ENCODE assay signal across 18 mouse cellular contexts in genomic region chr11:63525956-63526355, GRCm38 (mm10).
DNase-seq lines count a peak whose midpoint lies in the region; ATAC-seq lines count a peak whose summit lies in the region.
"Had no signal": no experiment of that assay in that cellular context is flagged by ENCODE, and none has a peak within 500 bp of the region (broad histone marks: within the 10 kb centered on the region; RNA-seq: fewer than 3 reads in every experiment).

No protein-coding gene starts in this region.

- WGBS in lung, embryonic 16.5 days = 23% methylated on average over 3 of the region's 3 CpGs
- WGBS in midbrain, embryonic 14.5 days = 91% methylated on average over 3 of the region's 3 CpGs
- WGBS in midbrain, embryonic 13.5 days = 86% methylated on average over 3 of the region's 3 CpGs
- 63% methylated on average over 3 of the region's 3 CpGs for WGBS in limb, embryonic 10.5 days

- peaks cover 4% of the 10 kb centered on the region; the same call in 1 of the 2 replicates for H3K4me1 ChIP-seq in lung, embryonic 16.5 days (replicated peaks; ENCODE audit: control insufficient read depth, insufficient read depth, low read length)
- no peaks in the 10 kb centered on the region for H3K4me1 ChIP-seq in midbrain, embryonic 14.5 days (ENCODE audit: control insufficient read depth, insufficient read depth, low read length)
- H3K4me1 ChIP-seq in midbrain, embryonic 13.5 days (replicated peaks) = peaks cover 13% of the 10 kb centered on the region
- peaks cover 17% of the 10 kb centered on the region for H3K4me1 ChIP-seq in limb, embryonic 10.5 days

- H3K27ac ChIP-seq in lung, embryonic 16.5 days (ENCODE audit: low read length) = peak overlapping the region; percentile 9
- H3K27ac ChIP-seq in midbrain, embryonic 14.5 days (replicated peaks; ENCODE audit: low read depth, low read length) = 0 out of 2 replicates have a peak overlapping the region, but pooled peaks have one; percentile 20
- no peak overlapping the region for H3K27ac ChIP-seq in midbrain, embryonic 13.5 days
- H3K27ac ChIP-seq in limb, embryonic 10.5 days = peak overlapping the region; percentile 10; the same call in 1 of the 2 replicates
- H3K27ac ChIP-seq: embryonic facial prominence, embryonic 13.5 days; embryonic facial prominence, embryonic 15.5 days; forebrain, embryonic 10.5 days; forebrain, embryonic 12.5 days had no signal

- no peaks in the 10 kb centered on the region for H3K9me3 ChIP-seq in lung, embryonic 16.5 days (ENCODE audit: control insufficient read depth, low read length)
- no peaks in the 10 kb centered on the region for H3K9me3 ChIP-seq in midbrain, embryonic 14.5 days (ENCODE audit: control insufficient read depth, low read length)
- no peaks in the 10 kb centered on the region for H3K9me3 ChIP-seq in midbrain, embryonic 13.5 days
- no peaks in the 10 kb centered on the region for H3K9me3 ChIP-seq in limb, embryonic 10.5 days (replicated peaks)
- H3K9me3 ChIP-seq: embryonic facial prominence, embryonic 13.5 days; embryonic facial prominence, embryonic 15.5 days; forebrain, embryonic 10.5 days; forebrain, embryonic 12.5 days had no signal

- H3K36me3 ChIP-seq in lung, embryonic 16.5 days (ENCODE audit: control insufficient read depth, insufficient read depth, low read length) = no peaks in the 10 kb centered on the region
- H3K36me3 ChIP-seq in midbrain, embryonic 14.5 days (ENCODE audit: control insufficient read depth, insufficient read depth, low read length) = no peaks in the 10 kb centered on the region
- no peaks in the 10 kb centered on the region for H3K36me3 ChIP-seq in midbrain, embryonic 13.5 days
- no peaks in the 10 kb centered on the region for H3K36me3 ChIP-seq in limb, embryonic 10.5 days
- H3K36me3 ChIP-seq: embryonic facial prominence, embryonic 13.5 days; embryonic facial prominence, embryonic 15.5 days; forebrain, embryonic 10.5 days; forebrain, embryonic 12.5 days had no signal

- no peak for ATAC-seq in lung, embryonic 16.5 days (ENCODE audit: low read depth)
- no peak for ATAC-seq in midbrain, embryonic 14.5 days (ENCODE audit: low FRiP score, low TSS enrichment)
- ATAC-seq in midbrain, embryonic 13.5 days = no peak
- no peak for ATAC-seq in megakaryocyte, adult 5-6 weeks (ENCODE audit: poor library complexity, severe bottlenecking)

- H3K4me2 ChIP-seq in lung, embryonic 16.5 days (ENCODE audit: low read depth, low read length) = peak overlapping the region; percentile 22; the same call in 1 of the 2 replicates
- H3K4me2 ChIP-seq in midbrain, embryonic 14.5 days (ENCODE audit: low read length) = no peak overlapping the region
- H3K4me2 ChIP-seq in midbrain, embryonic 13.5 days (replicated peaks) = no peak overlapping the region
- H3K4me2 ChIP-seq: embryonic facial prominence, embryonic 13.5 days; embryonic facial prominence, embryonic 15.5 days; forebrain, embryonic 12.5 days had no signal

- no peak for DNase-seq in lung, postnatal 10 days
- no peak for DNase-seq in midbrain, embryonic 14.5 days
- peak; percentile 59 for DNase-seq in limb, embryonic 10.5 days (ENCODE audit: low spot score)
- no peak for DNase-seq in adrenal gland, adult 18-20 months (ENCODE audit: low spot score in 2 of 2)
- DNase-seq: adrenal gland, adult 8-10 months; adrenal gland, postnatal 14 days; adrenal gland, postnatal 36 days; cerebellum, adult 11-12 months; cerebellum, adult 9-10 months; embryo, embryonic 11 days had no signal

- no peak overlapping the region for H3K9ac ChIP-seq in lung, embryonic 16.5 days (ENCODE audit: low read length)
- no peak overlapping the region for H3K9ac ChIP-seq in midbrain, embryonic 14.5 days (replicated peaks; ENCODE audit: low read length)
- H3K9ac ChIP-seq in midbrain, embryonic 13.5 days (replicated peaks) = no peak overlapping the region
- H3K9ac ChIP-seq: embryonic facial prominence, embryonic 13.5 days; embryonic facial prominence, embryonic 15.5 days; forebrain, embryonic 12.5 days had no signal

- H3K27me3 ChIP-seq in lung, embryonic 16.5 days (ENCODE audit: control insufficient read depth, insufficient read depth, low read depth, low read length) = no peaks in the 10 kb centered on the region
- H3K27me3 ChIP-seq in midbrain, embryonic 14.5 days (ENCODE audit: control insufficient read depth, insufficient read depth, low read length) = no peaks in the 10 kb centered on the region
- peaks cover 5% of the 10 kb centered on the region; the same call in 1 of the 2 replicates for H3K27me3 ChIP-seq in midbrain, embryonic 13.5 days
- no peaks in the 10 kb centered on the region for H3K27me3 ChIP-seq in limb, embryonic 10.5 days (ENCODE audit: low read depth, poor library complexity, severe bottlenecking)
- H3K27me3 ChIP-seq: embryonic facial prominence, embryonic 13.5 days; embryonic facial prominence, embryonic 15.5 days had no signal

- H3K4me3 ChIP-seq in lung, embryonic 16.5 days (ENCODE audit: low read length) = no peak overlapping the region
- H3K4me3 ChIP-seq in midbrain, embryonic 14.5 days (replicated peaks; ENCODE audit: low read depth, low read length) = no peak overlapping the region
- no peak overlapping the region for H3K4me3 ChIP-seq in midbrain, embryonic 13.5 days (replicated peaks)
- no peak overlapping the region for H3K4me3 ChIP-seq in limb, embryonic 10.5 days
- H3K4me3 ChIP-seq: embryonic facial prominence, embryonic 13.5 days; embryonic facial prominence, embryonic 15.5 days; erythroblast, embryonic 14.5 days; forebrain, embryonic 10.5 days; forebrain, embryonic 12.5 days had no signal
